Mouse (Mus musculus) adrenal gland (tissue): ENCODE data around the gene Fancf.

Experiments used
- intact Hi-C: fragments of 180-260 bp; cut with DNase I; formaldehyde crosslinking; loops from one replicate; pipeline ENCODE4 v1.15.1; 2025
- long read RNA-seq, 2 experiments: library from polyadenylated mRNA; unstranded; transcript quantifications; one replicate each; pipeline ENCODE4 v2.0.0; 2020; ENCODE audit warnings: borderline replicate concordance in 1 of 2; ENCODE audit not compliant: insufficient replicate concordance in 1 of 2

Fancf gene
- long read RNA-seq, experiment 1, partial matches to known transcripts = 0 of 1 reads
- long read RNA-seq, experiment 1, other reads (novel, unspliced or antisense) = 0 of 1 reads
- long read RNA-seq, experiment 2 = 0 reads

- intact Hi-C loops = no loop called here
These were observed at the start of gene Fancf for GRCm38 (mm10) chr7:51862097-51862492. Fancf (minus strand) TSS chr7:51862267.

- intact Hi-C loops = no loop called here
These were observed 37.0 kb upstream of the Fancf start for GRCm38 (mm10) chr7:51899066-51899465.

GRCm38 (mm10) chr7:51894939-51895338 is 32.9 kb upstream of the Fancf start:
- intact Hi-C loops = no loop called here

- intact Hi-C loops = no loop called here
These were observed 32.2 kb upstream of the Fancf start for GRCm38 (mm10) chr7:51894133-51894801.

GRCm38 (mm10) chr7:51893008-51893407 is 30.9 kb upstream of the Fancf start:
- intact Hi-C loops = no loop called here

DNA sequence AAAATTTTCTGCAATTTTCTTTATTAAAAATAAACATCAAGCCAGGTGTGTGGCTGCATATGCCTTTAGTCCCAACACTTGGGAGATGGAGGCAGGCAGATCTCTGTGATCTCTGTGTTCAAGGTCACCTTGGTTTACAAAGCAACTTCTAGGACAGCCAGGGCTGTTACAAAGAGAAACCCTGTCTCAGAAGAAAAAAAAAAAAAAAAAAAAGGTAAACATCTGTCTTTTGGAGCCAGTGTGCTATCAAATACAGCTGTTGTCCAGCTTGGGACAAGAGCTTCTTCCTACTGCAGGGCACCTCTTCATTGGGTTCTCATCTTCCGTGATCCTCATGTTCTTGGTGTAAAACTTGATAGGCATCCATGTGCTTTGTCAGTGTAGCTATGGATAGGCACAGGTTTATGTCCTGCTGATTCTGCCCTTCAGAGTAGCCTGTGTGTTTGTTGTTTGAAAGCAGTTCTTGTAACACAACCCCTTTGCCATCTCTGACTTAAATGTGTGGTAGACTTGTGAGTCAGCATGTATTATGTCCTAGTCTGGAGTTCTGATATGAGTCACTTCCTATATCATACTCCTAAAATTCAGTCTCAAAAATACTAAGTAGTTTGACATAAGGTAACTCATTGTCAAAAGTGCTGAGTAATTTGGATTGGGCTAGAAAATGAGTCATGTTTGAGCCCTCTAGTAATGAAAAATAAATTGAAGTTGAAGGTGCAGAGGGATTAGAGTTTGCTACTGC is 30.3 kb upstream of the Fancf start:
- intact Hi-C loops = no loop called here

DNA sequence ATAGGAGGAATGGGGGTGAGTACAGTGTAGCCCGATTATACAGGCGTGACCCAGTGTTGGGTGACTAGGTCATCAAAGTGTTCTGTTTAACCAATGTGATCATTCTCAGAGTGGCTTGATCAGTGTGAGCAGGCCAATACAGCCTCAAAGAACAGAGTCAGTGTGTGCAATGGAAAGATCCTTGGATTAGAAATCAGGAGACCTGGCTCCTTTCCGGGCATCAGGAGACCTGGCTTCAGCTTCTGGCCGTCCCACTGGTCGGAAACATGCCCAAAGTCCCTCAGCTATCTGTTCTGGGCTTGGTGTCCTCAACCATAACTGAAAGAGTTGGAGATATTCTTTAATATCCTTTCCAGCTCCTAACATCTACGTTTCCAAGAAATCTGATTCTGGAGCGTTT is 27.5 kb upstream of the Fancf start:
- intact Hi-C loops = no loop called here

DNA sequence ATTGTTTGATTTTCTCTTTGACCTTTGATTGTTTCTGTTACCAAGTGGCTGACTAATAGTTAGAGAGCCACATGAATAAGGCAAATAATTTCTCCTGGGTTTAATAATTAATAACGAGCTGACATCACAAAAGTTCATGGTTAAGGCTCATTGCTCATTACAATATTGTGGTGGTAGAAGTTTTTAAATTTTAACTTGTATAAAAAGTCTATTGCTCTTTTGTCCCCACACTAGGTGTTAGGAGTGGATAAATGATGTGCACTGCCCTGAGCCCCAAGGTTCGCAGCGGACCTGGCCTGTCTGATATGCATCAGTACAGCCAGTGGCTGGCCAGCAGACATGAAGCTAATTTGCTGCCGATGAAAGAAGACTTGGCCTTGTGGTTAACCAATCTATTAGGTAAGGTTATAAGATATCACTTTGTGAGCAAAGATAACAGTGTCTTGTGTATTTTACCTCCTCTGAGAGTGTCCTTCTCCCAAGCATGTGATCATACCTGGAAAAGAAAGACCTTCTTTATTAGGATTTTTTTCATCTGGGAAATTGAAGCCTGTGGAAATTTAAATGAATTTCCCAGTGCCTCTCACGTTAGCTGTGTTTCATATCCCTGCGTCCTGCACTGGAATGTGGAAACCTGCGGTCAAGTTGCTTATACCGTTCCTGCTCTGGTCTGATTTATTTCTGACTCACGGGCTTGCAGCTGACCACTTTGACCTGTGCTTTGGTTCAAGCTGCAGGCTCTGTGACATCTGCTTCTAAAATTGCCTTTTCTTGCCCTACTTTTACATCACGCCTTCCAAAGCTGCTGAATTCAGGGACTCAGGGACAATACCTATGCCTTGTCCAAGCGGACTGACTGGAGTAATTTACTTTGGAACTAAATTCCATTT is 25.9 kb upstream of the Fancf start:
- intact Hi-C loops = no loop called here

DNA sequence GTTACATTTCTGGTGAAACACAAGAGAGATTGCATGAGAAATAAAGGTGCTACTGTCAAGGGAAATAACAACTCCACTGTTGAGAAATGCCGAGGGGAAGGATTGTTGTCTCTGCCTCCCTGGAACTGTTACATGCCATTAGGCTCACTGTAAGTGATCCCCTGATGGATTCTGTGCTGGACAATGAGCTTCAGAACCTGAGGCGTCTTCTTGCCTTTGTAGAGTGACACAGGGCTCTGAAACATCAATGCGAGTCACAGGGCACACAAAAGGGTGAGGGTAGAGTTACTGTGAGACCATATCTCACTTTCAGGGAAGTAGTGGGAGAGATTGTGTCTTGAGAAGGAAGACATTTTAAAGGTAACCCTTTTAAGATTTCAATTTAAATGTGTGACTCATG is 23.3 kb upstream of the Fancf start:
- intact Hi-C loops = no loop called here

- intact Hi-C loops = no loop called here
These were observed 18.1 kb upstream of the Fancf start for GRCm38 (mm10) chr7:51880121-51880520.

DNA sequence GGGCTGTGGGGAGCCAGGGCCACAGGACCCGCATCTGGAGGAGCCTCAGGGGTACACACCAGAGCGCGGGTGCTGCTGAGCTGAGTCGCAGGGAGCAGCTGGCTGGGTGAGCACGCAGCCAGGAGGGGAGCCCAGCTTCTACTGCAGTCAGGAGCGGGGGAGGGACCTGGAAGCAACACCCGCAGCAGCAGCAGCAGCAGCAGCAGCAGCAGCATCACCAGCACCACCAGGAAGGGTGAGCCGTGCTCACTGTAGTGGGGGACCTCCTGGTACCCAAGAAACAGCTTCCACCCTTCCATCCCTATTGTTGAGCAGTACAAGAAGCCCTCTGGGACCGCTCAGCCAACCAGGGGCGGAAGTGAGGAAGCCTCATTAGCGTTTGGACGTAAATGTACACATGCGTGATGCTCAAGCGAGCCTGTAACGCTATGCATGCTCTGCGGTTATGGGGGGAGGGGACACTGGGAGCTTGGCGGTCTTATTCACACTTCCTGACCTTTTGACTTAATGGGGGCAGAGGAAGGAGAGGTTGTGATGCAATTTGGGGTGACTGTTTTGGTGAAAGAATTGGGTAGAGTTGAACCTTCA is 17.2 kb upstream of the Fancf start:
- intact Hi-C loops = no loop called here

- intact Hi-C loops = no loop called here
These were observed 16.7 kb upstream of the Fancf start for GRCm38 (mm10) chr7:51878730-51879129.

- intact Hi-C loops = no loop called here
These were observed 14.2 kb upstream of the Fancf start for GRCm38 (mm10) chr7:51876316-51876715.

- intact Hi-C loops = no loop called here
These were observed 10.5 kb upstream of the Fancf start for GRCm38 (mm10) chr7:51872597-51872996.

- intact Hi-C loops = no loop called here
These were observed 10.0 kb upstream of the Fancf start for GRCm38 (mm10) chr7:51872041-51872440.

DNA sequence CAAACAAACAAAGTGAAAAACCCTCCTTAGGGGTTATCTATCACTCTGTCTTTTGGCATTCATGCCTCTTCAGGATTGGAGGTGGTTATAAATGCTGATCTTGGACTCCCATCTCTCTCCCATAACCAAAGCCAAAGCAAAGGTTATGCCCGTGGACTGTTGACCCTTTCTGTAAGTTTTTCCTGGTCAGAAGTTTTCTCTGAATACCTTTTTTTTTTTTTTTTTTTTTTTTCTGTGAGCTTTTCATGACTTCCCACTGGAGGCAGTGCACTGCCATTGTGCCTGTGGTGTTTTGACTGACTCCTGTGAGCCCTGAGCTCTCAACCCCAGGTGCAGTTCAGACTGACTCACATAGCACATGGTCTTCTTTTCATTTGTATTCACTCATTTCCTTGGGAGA is 5.9 kb upstream of the Fancf start:
- intact Hi-C loops = no loop called here

GRCm38 (mm10) chr7:51865336-51865735 is 3.3 kb upstream of the Fancf start:
- intact Hi-C loops = no loop called here

DNA sequence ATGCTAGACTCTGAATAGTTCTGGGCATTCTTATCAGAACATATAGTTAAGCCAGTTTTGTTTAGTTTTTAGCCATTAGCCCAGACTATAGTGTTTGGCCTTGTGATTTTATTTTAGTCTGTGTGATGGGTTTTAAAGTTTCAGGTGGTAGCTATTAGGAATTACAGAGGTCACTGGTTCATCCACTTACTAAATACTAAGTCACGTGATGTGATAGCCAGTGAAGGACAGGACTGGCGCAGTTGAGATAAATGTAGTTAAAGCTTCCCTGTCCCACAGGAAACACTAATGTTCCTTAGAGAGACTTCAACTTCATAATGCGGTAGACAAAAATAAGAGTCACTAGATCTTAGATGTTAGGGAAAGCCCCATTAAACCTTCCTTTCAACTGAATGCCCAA is 775 bp upstream of the Fancf start:
- intact Hi-C loops = no loop called here

DNA sequence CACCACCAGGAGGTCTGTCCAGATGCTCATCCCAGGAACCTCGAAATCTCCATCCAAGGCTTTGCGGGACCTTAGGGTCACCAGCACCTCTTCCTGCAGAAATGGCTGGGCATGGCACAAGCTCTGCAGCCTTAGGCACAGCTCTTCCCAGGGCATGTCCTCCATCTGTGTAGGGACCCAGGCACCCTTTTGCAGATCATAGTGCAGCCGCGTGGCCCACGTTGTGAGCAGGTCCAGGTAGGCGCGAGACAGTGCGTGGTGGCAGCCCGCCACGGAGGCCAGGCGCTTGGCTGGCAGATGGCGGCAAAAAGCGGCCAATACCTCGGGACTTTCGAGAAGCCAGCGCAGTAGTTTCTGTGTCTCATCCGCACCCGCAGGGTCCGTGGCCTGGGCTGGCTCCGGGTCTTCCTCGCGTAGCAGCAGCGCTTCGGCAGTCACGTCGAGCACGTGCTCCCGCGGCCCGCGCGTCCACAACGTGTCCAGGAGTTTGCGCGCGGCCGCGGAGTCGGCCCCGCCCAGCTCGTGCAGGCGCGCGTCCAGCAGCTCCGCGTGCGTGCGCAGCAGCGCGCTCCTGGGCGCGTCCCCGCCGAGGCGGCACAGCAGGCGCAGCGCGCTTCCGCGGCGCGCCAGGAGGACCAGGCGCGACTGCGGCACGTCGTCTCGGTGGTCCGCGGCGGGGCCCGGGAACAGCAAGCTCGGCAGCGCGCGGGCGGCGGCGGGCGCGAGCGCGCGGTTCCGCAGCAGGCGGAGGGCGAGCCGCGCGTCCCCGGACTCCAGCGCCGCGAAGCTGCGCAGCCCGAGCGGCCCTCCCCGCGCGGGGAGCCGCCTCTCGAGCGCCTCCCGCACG is 594 bp downstream of the Fancf start, which contains the start of gene Gas2:
TSS of gene Gas2 (plus strand) at position 766 of the 847 bp plus-strand sequence.
- intact Hi-C loops = no loop called here

DNA sequence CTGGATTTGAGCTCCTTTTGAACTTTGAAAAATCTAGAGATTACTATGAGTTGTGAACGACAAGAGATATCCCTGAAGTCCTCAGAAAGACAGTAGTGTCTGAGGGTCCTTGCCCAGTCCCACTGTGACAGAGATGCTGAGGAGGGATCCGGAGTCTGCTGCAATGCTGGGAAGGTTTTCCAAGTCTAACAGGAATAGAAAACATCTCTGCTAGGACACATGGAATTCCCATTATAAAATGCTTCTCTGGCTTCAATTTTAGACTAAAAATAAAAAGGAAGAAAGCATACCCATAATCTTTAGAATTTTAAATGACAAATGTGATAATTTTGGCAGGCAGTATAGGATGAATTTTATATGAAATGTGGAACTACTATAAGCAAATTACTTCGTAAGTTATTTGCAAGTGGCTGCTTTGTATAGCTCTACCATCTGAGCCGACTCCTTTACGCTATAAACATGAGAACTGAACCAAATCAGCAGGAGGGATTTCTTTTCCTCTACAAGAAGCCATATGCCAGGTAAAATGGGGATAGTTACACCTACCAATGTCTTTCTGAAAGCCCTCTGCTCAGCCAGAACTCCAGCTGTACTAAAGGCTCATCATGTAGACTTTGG is 10.1 kb downstream of the Fancf start:
- intact Hi-C loops = loop anchor here (5.0 kb wide), 1 partner anchor 115 kb away; no protein-coding TSS in a partner anchor
